Mouse (Mus musculus) olfactory bulb, adult 2 months (tissue): Measurements from ENCODE around the gene Isg15.

Source experiments
- CTCF ChIP-seq: fragments of 200-500 bp; IDR thresholded peaks from 2 replicates; pipeline ENCODE4 v1.5.1; 2012; ENCODE audit warnings: low read depth, mild to moderate bottlenecking, low read length, moderate library complexity; ENCODE audit not compliant: insufficient read depth
- POLR2A ChIP-seq: fragments of 200-500 bp; IDR thresholded peaks from 2 replicates; pipeline ENCODE4 v1.6.1; 2012; ENCODE audit warnings: mild to moderate bottlenecking, low read depth, low read length, moderate library complexity; ENCODE audit not compliant: insufficient read depth

- TF ChIP-seq CTCF (no peak), POLR2A (no peak)
Measured at GRCm38 (mm10) chr4:156193906-156194305, 6.7 kb downstream of the Isg15 start.
